Mouse (Mus musculus): ENCODE results near the gene Msgn1. TPM values are rescaled to one million over a fixed set of nuclear protein-coding genes. Genes with fewer than 3 reads are reported as not detected.

Gene Msgn1
- total and polyA plus RNA-seq, 2 experiments: not detected

GRCm38 (mm10) chr12:11226123-11226522 is 17.4 kb upstream of the Msgn1 start:
- no peaks in the 10 kb centered on the region for H3K79me2 ChIP-seq (ENCODE audit: control insufficient read depth, insufficient read depth, low read length)
- no peaks in the 10 kb centered on the region for H3K4me1 ChIP-seq (ENCODE audit: control insufficient read depth, insufficient read depth, low read length)
- TF ChIP-seq CTCF (IDR thresholded peaks at IDR 0.05; ENCODE audit: low read depth, low read length): no peak
- no peak for TF ChIP-seq POLR2A (IDR thresholded peaks at IDR 0.05; ENCODE audit: extremely low read depth, insufficient read depth, low read length)
- no peaks in the 10 kb centered on the region for H3K36me3 ChIP-seq (ENCODE audit: control insufficient read depth, insufficient read depth, low read length)
- H3K4me3 ChIP-seq (ENCODE audit: insufficient read depth, low read depth, low read length): no peak overlapping the region
- no peak for DNase-seq (ENCODE audit: extremely low read depth, low read depth, low spot score)
- H3K27ac ChIP-seq (replicated peaks; ENCODE audit: insufficient read depth, low read depth, low read length): no peak overlapping the region
- no peak overlapping the region for H3K9ac ChIP-seq (ENCODE audit: low read depth, low read length)
- H3K27me3 ChIP-seq (ENCODE audit: control insufficient read depth, insufficient read depth, low read length): no peaks in the 10 kb centered on the region
- 61% methylated on average over 1 of the region's 1 CpGs for WGBS

- no peaks in the 10 kb centered on the region for H3K79me2 ChIP-seq (ENCODE audit: control insufficient read depth, insufficient read depth, low read length)
- WGBS: 30% methylated on average over 5 of the region's 5 CpGs
- H3K4me3 ChIP-seq (ENCODE audit: insufficient read depth, low read depth, low read length): no peak overlapping the region
- no peak for DNase-seq (ENCODE audit: extremely low read depth, low read depth, low spot score)
- H3K36me3 ChIP-seq (ENCODE audit: control insufficient read depth, insufficient read depth, low read length): no peaks in the 10 kb centered on the region
- TF ChIP-seq POLR2A (IDR thresholded peaks at IDR 0.05; ENCODE audit: extremely low read depth, insufficient read depth, low read length) (no peak), CTCF (IDR thresholded peaks at IDR 0.05; ENCODE audit: low read depth, low read length) (no peak)
- H3K27ac ChIP-seq (replicated peaks; ENCODE audit: insufficient read depth, low read depth, low read length): no peak overlapping the region
- no peaks in the 10 kb centered on the region for H3K27me3 ChIP-seq (ENCODE audit: control insufficient read depth, insufficient read depth, low read length)
- no peak overlapping the region for H3K9ac ChIP-seq (ENCODE audit: low read depth, low read length)
- no peaks in the 10 kb centered on the region for H3K4me1 ChIP-seq (ENCODE audit: control insufficient read depth, insufficient read depth, low read length)
These were observed 15.9 kb upstream of the Msgn1 start for GRCm38 (mm10) chr12:11224722-11225121.

GRCm38 (mm10) chr12:11223090-11223489 is 14.3 kb upstream of the Msgn1 start:
- Histone ChIP-seq H3K9ac (ENCODE audit: low read depth, low read length) (no peak overlapping the region), H3K27me3 (ENCODE audit: control insufficient read depth, insufficient read depth, low read length) (no peaks in the 10 kb centered on the region), H3K27ac (replicated peaks; ENCODE audit: insufficient read depth, low read depth, low read length) (no peak overlapping the region), H3K4me3 (ENCODE audit: insufficient read depth, low read depth, low read length) (no peak overlapping the region), H3K36me3 (ENCODE audit: control insufficient read depth, insufficient read depth, low read length) (no peaks in the 10 kb centered on the region), H3K79me2 (ENCODE audit: control insufficient read depth, insufficient read depth, low read length) (no peaks in the 10 kb centered on the region), H3K4me1 (ENCODE audit: control insufficient read depth, insufficient read depth, low read length) (no peaks in the 10 kb centered on the region)
- no peak for DNase-seq (ENCODE audit: extremely low read depth, low read depth, low spot score)
- TF ChIP-seq CTCF (IDR thresholded peaks at IDR 0.05; ENCODE audit: low read depth, low read length) (no peak), POLR2A (IDR thresholded peaks at IDR 0.05; ENCODE audit: extremely low read depth, insufficient read depth, low read length) (no peak)
- 64% methylated on average over 10 of the region's 10 CpGs for WGBS

- 61% methylated on average over 3 of the region's 3 CpGs for WGBS
- Histone ChIP-seq H3K9ac (ENCODE audit: low read depth, low read length) (no peak overlapping the region), H3K27ac (replicated peaks; ENCODE audit: insufficient read depth, low read depth, low read length) (no peak overlapping the region)
These were observed 13.8 kb upstream of the Msgn1 start for GRCm38 (mm10) chr12:11222566-11222965.

GRCm38 (mm10) chr12:11221524-11222330 is 13.0 kb upstream of the Msgn1 start:
- no peak overlapping the region for H3K4me3 ChIP-seq (ENCODE audit: insufficient read depth, low read depth, low read length)
- H3K9ac ChIP-seq (ENCODE audit: low read depth, low read length): no peak overlapping the region
- H3K27me3 ChIP-seq (ENCODE audit: control insufficient read depth, insufficient read depth, low read length): no peaks in the 10 kb centered on the region
- H3K4me1 ChIP-seq (ENCODE audit: control insufficient read depth, insufficient read depth, low read length): no peaks in the 10 kb centered on the region
- 74% methylated on average over 20 of the region's 20 CpGs for WGBS
- H3K27ac ChIP-seq (replicated peaks; ENCODE audit: insufficient read depth, low read depth, low read length): no peak overlapping the region
- DNase-seq (ENCODE audit: extremely low read depth, low read depth, low spot score): no peak
- no peak for TF ChIP-seq POLR2A (IDR thresholded peaks at IDR 0.05; ENCODE audit: extremely low read depth, insufficient read depth, low read length)
- no peak for TF ChIP-seq CTCF (IDR thresholded peaks at IDR 0.05; ENCODE audit: low read depth, low read length)
- H3K36me3 ChIP-seq (ENCODE audit: control insufficient read depth, insufficient read depth, low read length): no peaks in the 10 kb centered on the region
- no peaks in the 10 kb centered on the region for H3K79me2 ChIP-seq (ENCODE audit: control insufficient read depth, insufficient read depth, low read length)

More at GRCm38 (mm10) chr12:11222566-11222965, 13.8 kb upstream of the Msgn1 start:
- Histone ChIP-seq H3K36me3 (ENCODE audit: control insufficient read depth, insufficient read depth, low read length) (no peaks in the 10 kb centered on the region), H3K79me2 (ENCODE audit: control insufficient read depth, insufficient read depth, low read length) (no peaks in the 10 kb centered on the region), H3K4me1 (ENCODE audit: control insufficient read depth, insufficient read depth, low read length) (no peaks in the 10 kb centered on the region), H3K27me3 (ENCODE audit: control insufficient read depth, insufficient read depth, low read length) (no peaks in the 10 kb centered on the region), H3K4me3 (ENCODE audit: insufficient read depth, low read depth, low read length) (no peak overlapping the region)
- TF ChIP-seq CTCF (IDR thresholded peaks at IDR 0.05; ENCODE audit: low read depth, low read length) (no peak), POLR2A (IDR thresholded peaks at IDR 0.05; ENCODE audit: extremely low read depth, insufficient read depth, low read length) (no peak)
- no peak for DNase-seq (ENCODE audit: extremely low read depth, low read depth, low spot score)

GRCm38 (mm10) chr12:11217726-11218250 is 9.0 kb upstream of the Msgn1 start:
- no peak overlapping the region for H3K9ac ChIP-seq (ENCODE audit: low read depth, low read length)
- no peaks in the 10 kb centered on the region for H3K79me2 ChIP-seq (ENCODE audit: control insufficient read depth, insufficient read depth, low read length)
- 83% methylated on average over 7 of the region's 7 CpGs for WGBS
- H3K36me3 ChIP-seq (ENCODE audit: control insufficient read depth, insufficient read depth, low read length): no peaks in the 10 kb centered on the region
- no peak overlapping the region for H3K4me3 ChIP-seq (ENCODE audit: insufficient read depth, low read depth, low read length)
- H3K27ac ChIP-seq (replicated peaks; ENCODE audit: insufficient read depth, low read depth, low read length): no peak overlapping the region
- no peaks in the 10 kb centered on the region for H3K4me1 ChIP-seq (ENCODE audit: control insufficient read depth, insufficient read depth, low read length)
- H3K27me3 ChIP-seq (ENCODE audit: control insufficient read depth, insufficient read depth, low read length): no peaks in the 10 kb centered on the region
- TF ChIP-seq CTCF (IDR thresholded peaks at IDR 0.05; ENCODE audit: low read depth, low read length) (no peak), POLR2A (IDR thresholded peaks at IDR 0.05; ENCODE audit: extremely low read depth, insufficient read depth, low read length) (no peak)
- no peak for DNase-seq (ENCODE audit: extremely low read depth, low read depth, low spot score)
